Mouse (Mus musculus): ENCODE data around the gene Yif1a. TPM values are rescaled to one million over a fixed set of nuclear protein-coding genes. Genes with fewer than 3 reads are reported as not detected.
A peak's percentile ranks its signal among the peaks of the same experiment; 100 is the strongest.

Yif1a gene
- polyA plus RNA-seq, 1 experiment, result 40.6 TPM

DNA sequence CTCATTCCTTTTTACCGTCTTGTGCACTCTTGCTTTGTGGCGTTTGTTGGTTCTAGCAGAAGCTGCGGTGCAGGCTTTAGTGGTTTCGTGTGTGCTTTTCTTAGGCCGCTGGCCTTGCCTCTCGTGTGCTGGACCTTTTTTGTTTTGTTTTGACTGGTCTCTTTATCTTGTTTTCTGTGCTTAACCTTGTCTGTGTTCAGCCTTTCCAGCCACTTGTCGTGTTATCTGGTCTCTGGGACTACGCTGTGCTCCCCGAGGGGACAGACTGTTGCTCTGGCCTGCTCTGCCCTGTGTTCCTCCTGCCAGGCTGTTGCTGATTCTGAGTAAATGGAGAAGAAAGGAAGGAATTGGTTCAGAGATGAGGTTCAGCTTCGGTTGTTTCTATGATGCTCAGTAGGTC, 34.2 kb downstream of the Yif1a start:
- TF ChIP-seq EP300 (IDR thresholded peaks at IDR 0.05; ENCODE audit: insufficient read depth, low read depth, low read length), result no peak
- TF ChIP-seq CTCF (IDR thresholded peaks at IDR 0.05; ENCODE audit: low read depth, low read length), result no peak
- no peak for TF ChIP-seq POLR2A (IDR thresholded peaks at IDR 0.05; ENCODE audit: insufficient read depth, low read length)
- no peaks in the 10 kb centered on the region for H3K36me3 ChIP-seq (ENCODE audit: control insufficient read depth, insufficient read depth, low read length, poor library complexity, severe bottlenecking)

DNA sequence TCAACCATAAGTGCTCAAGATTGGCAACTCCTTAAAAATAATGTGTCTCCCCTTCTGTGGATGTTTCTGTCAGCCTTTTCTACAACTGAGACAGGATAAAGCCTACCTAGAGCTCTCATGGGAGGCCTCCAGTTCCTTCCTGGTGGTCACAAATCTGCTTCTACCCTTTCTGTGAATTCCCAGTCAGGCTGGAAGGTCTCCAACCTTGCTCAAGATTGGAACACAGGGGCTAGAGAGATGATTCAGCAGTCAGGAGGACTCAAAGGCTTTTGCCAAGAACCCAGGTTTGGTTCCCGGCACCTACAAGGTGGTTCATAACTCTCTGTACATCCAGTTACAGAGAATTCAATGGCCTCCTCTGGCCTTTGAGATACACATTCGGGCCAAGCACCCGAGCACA, 34.9 kb downstream of the Yif1a start:
- no peaks in the 10 kb centered on the region for H3K36me3 ChIP-seq (ENCODE audit: control insufficient read depth, insufficient read depth, low read length, poor library complexity, severe bottlenecking)
- H3K27ac ChIP-seq (ENCODE audit: insufficient read depth, low read length), result no peak overlapping the region
- no peak overlapping the region for H3K9ac ChIP-seq (ENCODE audit: low read depth, poor library complexity, severe bottlenecking)
- no peak for TF ChIP-seq POLR2A (IDR thresholded peaks at IDR 0.05; ENCODE audit: insufficient read depth, low read length)
- no peak for TF ChIP-seq CTCF (IDR thresholded peaks at IDR 0.05; ENCODE audit: low read depth, low read length)
- TF ChIP-seq EP300 (IDR thresholded peaks at IDR 0.05; ENCODE audit: insufficient read depth, low read depth, low read length), result no peak
- H3K4me1 ChIP-seq (ENCODE audit: control insufficient read depth, insufficient read depth, low read length), result peaks cover 1% of the 10 kb centered on the region
- H3K27me3 ChIP-seq (ENCODE audit: control insufficient read depth, insufficient read depth, low read length, poor library complexity, severe bottlenecking), result no peaks in the 10 kb centered on the region
- no peaks in the 10 kb centered on the region for H3K9me3 ChIP-seq (replicated peaks; ENCODE audit: control insufficient read depth, insufficient read depth, low read length, poor library complexity, severe bottlenecking)
- no peak overlapping the region for H3K4me3 ChIP-seq (ENCODE audit: low read depth, low read length)

More for the DNA sequence above, 34.2 kb downstream of the Yif1a start:
- H3K9me3 ChIP-seq (replicated peaks; ENCODE audit: control insufficient read depth, insufficient read depth, low read length, poor library complexity, severe bottlenecking), result no peaks in the 10 kb centered on the region
- H3K4me3 ChIP-seq (ENCODE audit: low read depth, low read length), result no peak overlapping the region
- H3K27me3 ChIP-seq (ENCODE audit: control insufficient read depth, insufficient read depth, low read length, poor library complexity, severe bottlenecking), result no peaks in the 10 kb centered on the region
- no peak overlapping the region for H3K27ac ChIP-seq (ENCODE audit: insufficient read depth, low read length)
- peaks cover 1% of the 10 kb centered on the region for H3K4me1 ChIP-seq (ENCODE audit: control insufficient read depth, insufficient read depth, low read length)
- no peak overlapping the region for H3K9ac ChIP-seq (ENCODE audit: low read depth, poor library complexity, severe bottlenecking)

DNA sequence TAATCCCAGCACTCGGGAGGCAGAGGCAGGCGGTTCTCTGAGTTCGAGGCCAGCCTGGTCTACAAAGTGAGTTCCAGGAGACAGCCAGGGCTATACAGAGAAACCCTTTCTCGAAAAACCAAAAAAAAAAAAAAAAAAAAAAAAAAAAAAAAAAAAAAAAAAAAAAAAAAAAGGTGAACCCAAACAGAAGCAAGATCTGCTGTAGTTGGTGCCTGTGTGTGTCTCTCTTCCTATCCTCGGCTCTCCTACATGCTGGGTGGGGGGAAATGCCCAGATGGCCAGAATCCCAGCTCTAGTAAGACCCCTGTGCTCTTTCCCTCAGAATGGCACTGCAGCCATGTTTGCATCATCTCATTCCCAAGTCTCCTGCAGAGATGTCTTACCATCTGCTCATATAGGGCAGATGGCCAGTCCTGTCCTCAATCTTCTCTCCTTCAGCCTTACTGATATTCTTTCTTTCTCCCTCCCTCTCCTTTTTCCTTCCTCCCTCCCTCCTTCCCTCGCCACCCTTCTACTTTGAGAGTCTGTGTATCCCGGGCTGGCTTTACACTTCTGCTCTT, 35.8 kb downstream of the Yif1a start:
- H3K27ac ChIP-seq (ENCODE audit: insufficient read depth, low read length), result no peak overlapping the region
- no peaks in the 10 kb centered on the region for H3K27me3 ChIP-seq (ENCODE audit: control insufficient read depth, insufficient read depth, low read length, poor library complexity, severe bottlenecking)
- no peaks in the 10 kb centered on the region for H3K9me3 ChIP-seq (replicated peaks; ENCODE audit: control insufficient read depth, insufficient read depth, low read length, poor library complexity, severe bottlenecking)
- TF ChIP-seq POLR2A (IDR thresholded peaks at IDR 0.05; ENCODE audit: insufficient read depth, low read length) (no peak), CTCF (IDR thresholded peaks at IDR 0.05; ENCODE audit: low read depth, low read length) (no peak), EP300 (IDR thresholded peaks at IDR 0.05; ENCODE audit: insufficient read depth, low read depth, low read length) (no peak)
- no peak overlapping the region for H3K9ac ChIP-seq (ENCODE audit: low read depth, poor library complexity, severe bottlenecking)
- peaks cover 1% of the 10 kb centered on the region for H3K4me1 ChIP-seq (ENCODE audit: control insufficient read depth, insufficient read depth, low read length)
- H3K4me3 ChIP-seq (ENCODE audit: low read depth, low read length), result no peak overlapping the region
- H3K36me3 ChIP-seq (ENCODE audit: control insufficient read depth, insufficient read depth, low read length, poor library complexity, severe bottlenecking), result no peaks in the 10 kb centered on the region

DNA sequence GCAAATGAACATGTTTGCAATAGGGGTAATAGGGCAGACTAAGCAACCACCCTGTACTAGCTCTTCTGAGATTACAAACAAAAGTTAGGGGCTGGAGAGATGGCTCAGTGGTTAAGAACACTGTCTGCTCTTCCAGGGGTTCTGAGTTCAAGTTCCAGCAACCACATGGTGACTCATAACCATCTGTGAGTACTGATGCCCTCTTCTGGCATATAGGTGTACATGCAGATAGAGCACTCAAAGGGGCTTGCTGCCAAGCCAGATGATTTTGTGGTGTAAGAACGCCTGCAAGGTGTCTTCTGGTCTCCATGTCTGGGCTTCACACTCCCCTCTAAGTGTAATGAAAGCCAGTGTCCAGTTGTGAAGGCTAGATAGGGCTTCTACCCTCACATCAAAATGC, 41.4 kb downstream of the Yif1a start:
- Histone ChIP-seq H3K4me3 (ENCODE audit: low read depth, low read length) (no peak overlapping the region), H3K36me3 (ENCODE audit: control insufficient read depth, insufficient read depth, low read length, poor library complexity, severe bottlenecking) (no peaks in the 10 kb centered on the region), H3K27ac (ENCODE audit: insufficient read depth, low read length) (no peak overlapping the region), H3K9ac (ENCODE audit: low read depth, poor library complexity, severe bottlenecking) (no peak overlapping the region), H3K27me3 (ENCODE audit: control insufficient read depth, insufficient read depth, low read length, poor library complexity, severe bottlenecking) (no peaks in the 10 kb centered on the region), H3K4me1 (ENCODE audit: control insufficient read depth, insufficient read depth, low read length) (no peaks in the 10 kb centered on the region), H3K9me3 (replicated peaks; ENCODE audit: control insufficient read depth, insufficient read depth, low read length, poor library complexity, severe bottlenecking) (no peaks in the 10 kb centered on the region)
- TF ChIP-seq POLR2A (IDR thresholded peaks at IDR 0.05; ENCODE audit: insufficient read depth, low read length), result no peak
- peak; percentile 4 for TF ChIP-seq CTCF (IDR thresholded peaks at IDR 0.05; ENCODE audit: low read depth, low read length)
- TF ChIP-seq EP300 (IDR thresholded peaks at IDR 0.05; ENCODE audit: insufficient read depth, low read depth, low read length), result no peak

DNA sequence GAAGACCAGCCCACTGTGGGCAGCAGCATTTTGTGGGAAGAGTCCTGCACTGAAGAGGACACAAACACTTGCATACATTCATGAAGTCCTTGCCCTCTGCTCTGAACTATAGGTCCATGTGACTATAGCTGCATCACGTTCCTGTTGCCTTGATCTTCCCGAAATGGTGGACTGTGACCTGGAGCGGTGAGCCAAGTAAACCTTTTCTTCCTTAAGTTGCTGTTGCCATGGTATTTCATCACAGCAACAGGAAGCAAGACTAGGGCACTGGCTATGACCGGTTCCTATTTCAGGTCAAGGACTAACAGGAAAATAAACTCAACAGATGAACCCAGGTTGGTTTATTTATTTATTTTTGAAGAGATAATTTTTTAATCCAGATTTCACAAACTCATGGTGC, 42.9 kb downstream of the Yif1a start:
- Histone ChIP-seq H3K9ac (ENCODE audit: low read depth, poor library complexity, severe bottlenecking) (no peak overlapping the region), H3K4me3 (ENCODE audit: low read depth, low read length) (no peak overlapping the region), H3K4me1 (ENCODE audit: control insufficient read depth, insufficient read depth, low read length) (no peaks in the 10 kb centered on the region), H3K9me3 (replicated peaks; ENCODE audit: control insufficient read depth, insufficient read depth, low read length, poor library complexity, severe bottlenecking) (no peaks in the 10 kb centered on the region), H3K27me3 (ENCODE audit: control insufficient read depth, insufficient read depth, low read length, poor library complexity, severe bottlenecking) (no peaks in the 10 kb centered on the region), H3K27ac (ENCODE audit: insufficient read depth, low read length) (no peak overlapping the region), H3K36me3 (ENCODE audit: control insufficient read depth, insufficient read depth, low read length, poor library complexity, severe bottlenecking) (no peaks in the 10 kb centered on the region)
- TF ChIP-seq CTCF (IDR thresholded peaks at IDR 0.05; ENCODE audit: low read depth, low read length) (no peak), EP300 (IDR thresholded peaks at IDR 0.05; ENCODE audit: insufficient read depth, low read depth, low read length) (no peak), POLR2A (IDR thresholded peaks at IDR 0.05; ENCODE audit: insufficient read depth, low read length) (no peak)

DNA sequence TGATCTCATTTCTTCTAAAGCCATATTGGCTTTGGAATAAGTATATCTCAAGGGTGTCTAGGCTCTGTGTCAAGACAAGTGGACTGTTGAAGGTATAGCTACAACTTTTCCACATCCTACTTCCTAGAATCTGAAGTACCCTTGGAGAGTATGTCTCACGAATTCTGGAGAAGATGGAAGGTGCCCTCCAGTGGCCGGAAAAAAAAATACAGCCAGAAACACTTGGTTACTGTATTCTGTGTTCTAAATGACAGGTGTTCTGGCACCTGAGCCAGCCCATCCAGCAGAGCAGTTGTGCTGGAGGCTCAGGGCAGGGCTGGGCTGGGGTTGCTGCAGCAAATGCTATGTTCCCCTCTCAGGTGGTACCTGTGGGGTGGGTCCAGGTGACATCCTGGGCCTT, 51.3 kb downstream of the Yif1a start:
- H3K4me3 ChIP-seq (ENCODE audit: low read depth, low read length), result no peak overlapping the region
- no peak overlapping the region for H3K27ac ChIP-seq (ENCODE audit: insufficient read depth, low read length)
- H3K9ac ChIP-seq (ENCODE audit: low read depth, poor library complexity, severe bottlenecking), result no peak overlapping the region
- TF ChIP-seq CTCF (IDR thresholded peaks at IDR 0.05; ENCODE audit: low read depth, low read length), result peak; percentile 11
- no peak for TF ChIP-seq POLR2A (IDR thresholded peaks at IDR 0.05; ENCODE audit: insufficient read depth, low read length)
- no peaks in the 10 kb centered on the region for H3K27me3 ChIP-seq (ENCODE audit: control insufficient read depth, insufficient read depth, low read length, poor library complexity, severe bottlenecking)
- H3K4me1 ChIP-seq (ENCODE audit: control insufficient read depth, insufficient read depth, low read length), result no peaks in the 10 kb centered on the region
- no peaks in the 10 kb centered on the region for H3K9me3 ChIP-seq (replicated peaks; ENCODE audit: control insufficient read depth, insufficient read depth, low read length, poor library complexity, severe bottlenecking)
- no peaks in the 10 kb centered on the region for H3K36me3 ChIP-seq (ENCODE audit: control insufficient read depth, insufficient read depth, low read length, poor library complexity, severe bottlenecking)

Other genes starting within 250 kb of the Yif1a start
- gene Ccs, start 249.2 kb upstream of the Yif1a start, polyA plus RNA-seq (2011; ENCODE audit: insufficient read depth, insufficient read length, low read depth, missing spikeins), result 36.6 and 37.3 TPM in 2 replicates
- 0.27 TPM in 1 of 2 replicates, not detected in the other for gene Ccdc87, start 249.2 kb upstream of the Yif1a start, polyA plus RNA-seq (2011; ENCODE audit: insufficient read depth, insufficient read length, low read depth, missing spikeins)
- gene Ctsf, start 233.4 kb upstream of the Yif1a start, polyA plus RNA-seq (2011; ENCODE audit: insufficient read depth, insufficient read length, low read depth, missing spikeins), result 13.5 and 13.6 TPM in 2 replicates
- 4.5 and 4.8 TPM in 2 replicates for gene Actn3, start 210.6 kb upstream of the Yif1a start, polyA plus RNA-seq (2011; ENCODE audit: insufficient read depth, insufficient read length, low read depth, missing spikeins)
- 8.2 and 10.3 TPM in 2 replicates for gene Zdhhc24, start 209.9 kb upstream of the Yif1a start, polyA plus RNA-seq (2011; ENCODE audit: insufficient read depth, insufficient read length, low read depth, missing spikeins)
- gene Bbs1, start 181.9 kb upstream of the Yif1a start, polyA plus RNA-seq (2011; ENCODE audit: insufficient read depth, insufficient read length, low read depth, missing spikeins), result 3.9 and 5.3 TPM in 2 replicates
- gene Dpp3, start 160.3 kb upstream of the Yif1a start, polyA plus RNA-seq (2011; ENCODE audit: insufficient read depth, insufficient read length, low read depth, missing spikeins), result 129 and 139 TPM in 2 replicates
- 2.7 and 3.9 TPM in 2 replicates for gene Peli3, start 145.4 kb upstream of the Yif1a start, polyA plus RNA-seq (2011; ENCODE audit: insufficient read depth, insufficient read length, low read depth, missing spikeins)
- gene Mrpl11, start 126.4 kb upstream of the Yif1a start, polyA plus RNA-seq (2011; ENCODE audit: insufficient read depth, insufficient read length, low read depth, missing spikeins), result 126 and 135 TPM in 2 replicates
- gene Npas4, start 98.2 kb upstream of the Yif1a start, polyA plus RNA-seq (2011; ENCODE audit: insufficient read depth, insufficient read length, low read depth, missing spikeins), result 0.24 and 0.27 TPM in 2 replicates
- gene Slc29a2, start 64.7 kb upstream of the Yif1a start, polyA plus RNA-seq (2011; ENCODE audit: insufficient read depth, insufficient read length, low read depth, missing spikeins), result 16.8 and 18.5 TPM in 2 replicates
- 8.9 and 10.9 TPM in 2 replicates for gene B4gat1, start 49.7 kb upstream of the Yif1a start, polyA plus RNA-seq (2011; ENCODE audit: insufficient read depth, insufficient read length, low read depth, missing spikeins)
- gene AC124502.3, start 49.6 kb upstream of the Yif1a start, polyA plus RNA-seq (2011; ENCODE audit: insufficient read depth, insufficient read length, low read depth, missing spikeins), result not detected in 2 replicates
- gene Brms1, start 47.2 kb upstream of the Yif1a start, polyA plus RNA-seq (2011; ENCODE audit: insufficient read depth, insufficient read length, low read depth, missing spikeins), result 22.3 and 24.0 TPM in 2 replicates
- gene Rin1, start 38.1 kb upstream of the Yif1a start, polyA plus RNA-seq (2011; ENCODE audit: insufficient read depth, insufficient read length, low read depth, missing spikeins), result 19.2 and 22.7 TPM in 2 replicates
- gene Cd248, start 20.5 kb upstream of the Yif1a start, polyA plus RNA-seq (2011; ENCODE audit: insufficient read depth, insufficient read length, low read depth, missing spikeins), result 3.1 and 3.7 TPM in 2 replicates
- 6.2 and 8.3 TPM in 2 replicates for gene Tmem151a, start 3.0 kb upstream of the Yif1a start, polyA plus RNA-seq (2011; ENCODE audit: insufficient read depth, insufficient read length, low read depth, missing spikeins)
- gene Cnih2, start 10.0 kb downstream of the Yif1a start, polyA plus RNA-seq (2011; ENCODE audit: insufficient read depth, insufficient read length, low read depth, missing spikeins), result 3.3 and 3.7 TPM in 2 replicates
- 70.5 and 75.3 TPM in 2 replicates for gene Rab1b, start 18.5 kb downstream of the Yif1a start, polyA plus RNA-seq (2011; ENCODE audit: insufficient read depth, insufficient read length, low read depth, missing spikeins)
- 24.5 and 24.7 TPM in 2 replicates for gene Klc2, start 30.0 kb downstream of the Yif1a start, polyA plus RNA-seq (2011; ENCODE audit: insufficient read depth, insufficient read length, low read depth, missing spikeins)
- 18.3 and 22.0 TPM in 2 replicates for gene Pacs1, start 184.6 kb downstream of the Yif1a start, polyA plus RNA-seq (2011; ENCODE audit: insufficient read depth, insufficient read length, low read depth, missing spikeins)
- 179 and 185 TPM in 2 replicates for gene Sf3b2, start 206.9 kb downstream of the Yif1a start, polyA plus RNA-seq (2011; ENCODE audit: insufficient read depth, insufficient read length, low read depth, missing spikeins)
- 2.5 and 2.9 TPM in 2 replicates for gene Gal3st3, start 209.8 kb downstream of the Yif1a start, polyA plus RNA-seq (2011; ENCODE audit: insufficient read depth, insufficient read length, low read depth, missing spikeins)
- gene Catsper1, start 247.2 kb downstream of the Yif1a start, polyA plus RNA-seq (2011; ENCODE audit: insufficient read depth, insufficient read length, low read depth, missing spikeins), result not detected in 2 replicates

Data from ES-Bruce4 (cell line).